Mouse (Mus musculus) midbrain, postnatal 0 days (tissue): ENCODE data around the gene Mgat5b. TPM values are rescaled to one million over a fixed set of nuclear protein-coding genes. Genes with fewer than 3 reads are reported as not detected.

Experiments
- ATAC-seq: fragments of 200-750 bp; cut with Nextera tagmentation; 2 replicates; pipeline ENCODE4 v1.8.0; 2017; ENCODE audit warnings: moderate number of reproducible peaks, mild to moderate bottlenecking, moderate TSS enrichment, moderate library complexity; ENCODE audit not compliant: low FRiP score
- DNase-seq: peaks from one replicate; pipeline ENCODE4 v3.0.0-alpha.2; 2015; ENCODE audit warnings: low spot score
- H3K27ac ChIP-seq: fragments of 300-500 bp; sonication (generic); 2 replicates; pipeline ENCODE4 v1.5.1; 2014; ENCODE audit warnings: low read depth, mild to moderate bottlenecking, low read length, mixed read lengths
- H3K27me3 ChIP-seq: fragments of 300-500 bp; sonication (generic); 2 replicates; pipeline ENCODE4 v1.6.1; 2014; ENCODE audit warnings: low read length, control low read depth, mixed read lengths; ENCODE audit not compliant: insufficient read depth
- H3K36me3 ChIP-seq: fragments of 300-500 bp; sonication (generic); 2 replicates; pipeline ENCODE4 v1.6.1; 2014; ENCODE audit warnings: low read length, control low read depth, mixed read lengths; ENCODE audit not compliant: insufficient read depth
- H3K4me1 ChIP-seq: fragments of 300-500 bp; sonication (generic); 2 replicates; pipeline ENCODE4 v1.6.1; 2014; ENCODE audit warnings: mild to moderate bottlenecking, control low read depth, antibody characterized with exemption, low read length, mixed read lengths; ENCODE audit not compliant: insufficient read depth
- H3K4me2 ChIP-seq: fragments of 300-500 bp; sonication (generic); 2 replicates; pipeline ENCODE4 v1.6.1; 2014; ENCODE audit warnings: low read depth, mild to moderate bottlenecking, low read length, mixed read lengths; ENCODE audit not compliant: poor library complexity, severe bottlenecking
- H3K4me3 ChIP-seq: fragments of 300-500 bp; sonication (generic); 2 replicates; pipeline ENCODE4 v1.5.1; 2014; ENCODE audit warnings: low read depth, mild to moderate bottlenecking, low read length, moderate library complexity
- H3K9ac ChIP-seq: fragments of 300-500 bp; sonication (generic); replicated peaks from 2 replicates; pipeline ENCODE4 v1.6.1; 2014; ENCODE audit warnings: mild to moderate bottlenecking, low read length, moderate library complexity, mixed read lengths; ENCODE audit not compliant: poor library complexity, severe bottlenecking
- H3K9me3 ChIP-seq: fragments of 300-500 bp; sonication (generic); 2 replicates; pipeline ENCODE4 v1.6.1; 2016; ENCODE audit warnings: low read length, control low read depth
- CTCF ChIP-seq: IDR thresholded peaks from 2 replicates; pipeline ENCODE4 v1.5.1; 2016; ENCODE audit warnings: antibody characterized with exemption, mild to moderate bottlenecking
- WGBS: fragments of 180-500 bp; shearing (Covaris S2); extraction: QIAGEN DNeasy Blood & Tissue Kit; methylation state at CpG from one replicate; pipeline ENCODE4 v1.1.7; 2014; 5-methylcytosine and 5-hydroxymethylcytosine counted together
- polyA plus RNA-seq: library from polyadenylated mRNA; unstranded; fragments of >200 nt; fragmentation: Nextera tagmentation; extraction: Ambion mirVana; gene quantifications from 2 replicates; pipeline ENCODE4 v1.2.1, GENCODE M21; 2015
- total RNA-seq: library from RNA; depleted of rRNA; stranded (reverse); fragments of >200 nt; gene quantifications from 2 replicates; pipeline ENCODE4 v1.2.3, GENCODE M21; 2014

Mgat5b gene
- total and polyA plus RNA-seq, 2 experiments from 2014 or later, result 23.7 to 133 TPM

- no peaks in the 10 kb centered on the region for H3K9me3 ChIP-seq
- H3K36me3 ChIP-seq, result peaks cover 33% of the 10 kb centered on the region
- ATAC-seq (no peak), DNase-seq (no peak)
- H3K4me1 ChIP-seq, result no peaks in the 10 kb centered on the region
- no peak overlapping the region for H3K27ac ChIP-seq
- no peak overlapping the region for H3K4me2 ChIP-seq
- H3K27me3 ChIP-seq, result no peaks in the 10 kb centered on the region
- no peak overlapping the region for H3K9ac ChIP-seq
- H3K4me3 ChIP-seq, result no peak overlapping the region
- 78% methylated on average over 2 of the region's 2 CpGs for WGBS
- TF ChIP-seq CTCF, result no peak
These were observed 47.3 kb downstream of the Mgat5b start for GRCm38 (mm10) chr11:116965961-116966360.

- H3K4me1 ChIP-seq, result no peaks in the 10 kb centered on the region
- H3K27me3 ChIP-seq, result no peaks in the 10 kb centered on the region
- H3K4me2 ChIP-seq, result no peak overlapping the region
- ATAC-seq, result no peak
- no peak for TF ChIP-seq CTCF
- DNase-seq, result no peak
- WGBS, result 81% methylated on average over 9 of the region's 9 CpGs
- no peaks in the 10 kb centered on the region for H3K9me3 ChIP-seq
- no peak overlapping the region for H3K4me3 ChIP-seq
- H3K27ac ChIP-seq, result no peak overlapping the region
- peaks cover 36% of the 10 kb centered on the region for H3K36me3 ChIP-seq
- no peak overlapping the region for H3K9ac ChIP-seq
These were observed 49.9 kb downstream of the Mgat5b start for GRCm38 (mm10) chr11:116968586-116968985.

- Histone ChIP-seq H3K27me3 (no peaks in the 10 kb centered on the region), H3K4me3 (no peak overlapping the region), H3K9ac (no peak overlapping the region), H3K36me3 (peaks cover 40% of the 10 kb centered on the region), H3K4me2 (no peak overlapping the region), H3K4me1 (no peaks in the 10 kb centered on the region), H3K9me3 (no peaks in the 10 kb centered on the region), H3K27ac (no peak overlapping the region)
- ATAC-seq (no peak), DNase-seq (no peak)
- 56% methylated on average over 11 of the region's 11 CpGs for WGBS
- no peak for TF ChIP-seq CTCF
These were observed 50.8 kb downstream of the Mgat5b start for GRCm38 (mm10) chr11:116969498-116969897.

GRCm38 (mm10) chr11:116970847-116971246 lies 52.2 kb downstream of the Mgat5b start:
- Histone ChIP-seq H3K36me3 (peaks cover 47% of the 10 kb centered on the region), H3K9me3 (no peaks in the 10 kb centered on the region)
- 68% methylated on average over 4 of the region's 4 CpGs for WGBS

DNA sequence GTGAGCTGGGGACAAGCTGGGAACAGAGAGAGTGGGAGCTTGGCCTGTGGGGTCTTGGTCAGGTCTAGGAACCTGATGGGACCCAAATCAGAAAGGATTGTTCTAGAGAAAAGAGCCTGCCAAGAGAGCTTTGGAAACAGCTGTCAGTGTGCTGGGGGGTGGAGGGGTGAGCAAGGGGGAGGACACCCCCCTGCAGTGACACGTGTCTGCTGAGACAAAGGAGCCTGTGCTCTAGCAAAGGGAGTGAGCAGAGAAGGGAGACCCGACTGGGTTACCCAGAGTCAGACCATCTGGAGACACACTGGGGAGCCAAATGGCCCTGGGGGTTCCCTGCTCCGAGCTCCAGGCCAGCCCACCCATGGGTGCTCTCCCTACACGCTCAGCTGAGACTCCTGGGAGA lies 54.2 kb downstream of the Mgat5b start:
- no peak for TF ChIP-seq CTCF
- Histone ChIP-seq H3K4me3 (no peak overlapping the region), H3K9ac (no peak overlapping the region), H3K27me3 (no peaks in the 10 kb centered on the region), H3K27ac (no peak overlapping the region), H3K4me2 (no peak overlapping the region), H3K9me3 (no peaks in the 10 kb centered on the region), H3K4me1 (no peaks in the 10 kb centered on the region), H3K36me3 (peaks cover 50% of the 10 kb centered on the region)
- peak; percentile 32 for DNase-seq
- WGBS, result 31% methylated on average over 4 of the region's 4 CpGs
- ATAC-seq, result no peak

More at GRCm38 (mm10) chr11:116970847-116971246, 52.2 kb downstream of the Mgat5b start:
- no peaks in the 10 kb centered on the region for H3K4me1 ChIP-seq
- H3K9ac ChIP-seq, result no peak overlapping the region
- no peak overlapping the region for H3K27ac ChIP-seq
- TF ChIP-seq CTCF, result no peak
- H3K27me3 ChIP-seq, result no peaks in the 10 kb centered on the region
- DNase-seq, result no peak
- ATAC-seq, result no peak
- H3K4me3 ChIP-seq, result no peak overlapping the region
- H3K4me2 ChIP-seq, result no peak overlapping the region

DNA sequence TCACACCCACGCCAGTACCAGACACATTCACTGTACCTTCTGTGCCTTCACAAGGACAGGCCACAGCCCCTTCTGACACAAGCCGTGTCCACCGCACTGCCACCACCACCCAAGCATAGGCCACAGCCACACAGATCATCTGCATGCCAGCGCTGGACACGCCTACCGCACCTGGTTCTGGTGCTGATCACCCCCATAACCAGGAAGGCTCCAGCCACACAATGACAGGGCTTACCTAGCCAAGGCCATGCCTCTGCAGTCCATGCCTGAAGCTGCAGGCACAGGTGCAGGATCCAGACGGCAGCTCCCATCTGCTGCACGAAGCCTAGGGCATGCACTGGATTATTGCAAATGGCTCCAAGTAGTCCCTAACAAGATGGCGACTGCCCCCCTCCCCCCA lies 54.8 kb downstream of the Mgat5b start:
- TF ChIP-seq CTCF, result no peak
- no peak overlapping the region for H3K27ac ChIP-seq
- no peaks in the 10 kb centered on the region for H3K4me1 ChIP-seq
- WGBS, result 92% methylated on average over 9 of the region's 9 CpGs
- H3K36me3 ChIP-seq, result peaks cover 50% of the 10 kb centered on the region
- H3K9me3 ChIP-seq, result no peaks in the 10 kb centered on the region
- ATAC-seq (no peak), DNase-seq (no peak)
- H3K4me3 ChIP-seq, result no peak overlapping the region
- no peak overlapping the region for H3K4me2 ChIP-seq
- no peak overlapping the region for H3K9ac ChIP-seq
- H3K27me3 ChIP-seq, result no peaks in the 10 kb centered on the region
